Mouse (Mus musculus) duodenum, adult 2 months (tissue): ENCODE measurements around the gene Slc7a14. TPM values are rescaled to one million over a fixed set of nuclear protein-coding genes. Genes with fewer than 3 reads are reported as not detected.

Source experiments
- polyA plus RNA-seq: library from polyadenylated mRNA; depleted of rRNA; stranded (reverse); fragments of >200 nt; gene quantifications from 2 replicates; pipeline ENCODE4 v1.2.3, GENCODE M21; 2012; ENCODE audit warnings: low replicate concordance; rRNA removed

Slc7a14 gene
- 0.01 and 0.20 TPM in 2 replicates for polyA plus RNA-seq

GRCm38 (mm10) chr3:31309934-31310787, at the start of gene Slc7a14:
Gene Slc7a14, minus strand, starts transcription at chr3:31310378.

Other genes starting within 250 kb of the Slc7a14 start
- 2.4 and 3.7 TPM in 2 replicates for gene Skil, start 215.3 kb downstream of the Slc7a14 start, polyA plus RNA-seq
- 0.12 and 0.27 TPM in 2 replicates for gene Cldn11, start 160.5 kb downstream of the Slc7a14 start, polyA plus RNA-seq